Comparison of ENCODE assay signal across 7 mouse cellular contexts in the genomic region with DNA sequence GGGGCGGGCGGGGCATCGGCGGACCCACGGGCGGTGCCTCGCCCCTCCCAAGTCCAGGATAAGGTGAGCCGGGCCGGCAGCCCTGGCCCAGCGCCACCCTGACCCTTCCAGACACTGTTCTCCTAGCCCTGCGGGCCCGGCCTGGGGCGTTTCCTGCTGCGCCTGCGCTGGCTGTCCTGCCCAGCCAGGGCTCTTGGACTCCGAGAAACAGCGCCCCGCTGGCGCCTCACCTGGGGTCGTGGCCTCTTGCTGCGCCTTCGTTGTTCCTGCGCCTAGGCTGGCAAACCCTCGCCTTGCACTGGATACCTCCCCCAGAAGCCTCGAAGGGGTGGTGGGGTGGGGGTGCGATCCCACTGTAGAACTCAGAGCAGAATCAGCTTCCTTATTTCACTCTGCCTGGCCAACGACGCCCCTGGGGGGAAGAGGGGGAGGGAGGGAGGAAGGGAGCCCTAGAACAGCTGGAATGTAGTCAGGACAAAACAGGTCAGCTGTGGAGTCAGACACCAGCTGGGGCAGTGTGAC. TPM values are rescaled to one million over a fixed set of nuclear protein-coding genes. Genes with fewer than 3 reads are reported as not detected.
A peak's percentile ranks its signal among the peaks of the same experiment; 100 is the strongest.
DNase-seq lines count a peak whose midpoint lies in the region.

A gene (minus strand): TSS at position 393 of the 522 bp plus-strand sequence.

- peak within 1 kb of the TSS; percentile 70 for H3K4me3 ChIP-seq in embryonic facial prominence, embryonic 10.5 days
- peak within 1 kb of the TSS; percentile 70 for H3K4me3 ChIP-seq in heart, embryonic 10.5 days

- peak; percentile 74 for DNase-seq in adrenal gland, adult 2 months
- DNase-seq in embryonic facial prominence, embryonic 10.5 days (ENCODE audit: low spot score): peak; percentile 81
- no peak for DNase-seq in heart, embryonic 10.5 days (ENCODE audit: low spot score)
- DNase-seq in kidney, adult 9 months: peak; percentile 56
- peak; percentile 72 for DNase-seq in lung, postnatal 10 days
- DNase-seq in ovary, postnatal 14 days (ENCODE audit: low spot score): peak; percentile 41
- DNase-seq in yolk sac, embryonic 10.5 days (ENCODE audit: low spot score): peak; percentile 75

- H3K9me3 ChIP-seq in embryonic facial prominence, embryonic 10.5 days: no peaks in the 10 kb centered on the region
- H3K9me3 ChIP-seq in heart, embryonic 10.5 days: no peaks in the 10 kb centered on the region

- H3K27me3 ChIP-seq in embryonic facial prominence, embryonic 10.5 days (replicated peaks; ENCODE audit: low read depth, poor library complexity, severe bottlenecking): peaks cover 30% of the 10 kb centered on the region
- peaks cover 27% of the 10 kb centered on the region for H3K27me3 ChIP-seq in heart, embryonic 10.5 days (ENCODE audit: insufficient read depth, poor library complexity, severe bottlenecking)

- peak within 1 kb of the TSS; percentile 87 for H3K27ac ChIP-seq in embryonic facial prominence, embryonic 10.5 days (replicated peaks)
- peak within 1 kb of the TSS; percentile 85 for H3K27ac ChIP-seq in heart, embryonic 10.5 days

- no peaks in the 10 kb centered on the region for H3K36me3 ChIP-seq in embryonic facial prominence, embryonic 10.5 days (replicated peaks)
- no peaks in the 10 kb centered on the region for H3K36me3 ChIP-seq in heart, embryonic 10.5 days

- under 1% methylated on average over 28 of the region's 28 CpGs for WGBS in embryonic facial prominence, embryonic 10.5 days
- WGBS in heart, embryonic 10.5 days: under 1% methylated on average over 21 of the region's 28 CpGs

- peaks cover 18% of the 10 kb centered on the region for H3K4me1 ChIP-seq in embryonic facial prominence, embryonic 10.5 days
- H3K4me1 ChIP-seq in heart, embryonic 10.5 days: peaks cover 15% of the 10 kb centered on the region

RNA-seq across cellular contexts. Expression of the gene that starts here (rescaled TPM):
- total RNA-seq in adrenal gland, adult 2 months (2021): 1 to 10 TPM in 1 of 2 experiments, under 1 TPM in 1; 0.35 to 2.0 TPM
- 1.7 and 1.8 TPM in 2 replicates for polyA plus RNA-seq in adrenal gland, adult 2 months (2012; rRNA removed)
- 6.3 and 7.6 TPM in 2 replicates for polyA plus RNA-seq in embryonic facial prominence, embryonic 10.5 days (2016; fragmentation: Nextera tagmentation; extraction: Ambion mirVana)
- 3.3 and 4.0 TPM in 2 replicates for polyA plus RNA-seq in heart, embryonic 10.5 days (2016; fragmentation: Nextera tagmentation; extraction: Ambion mirVana)
